Mouse (Mus musculus) midbrain, embryonic 14.5 days (tissue): Measurements from ENCODE around the gene Glp1r. TPM values are rescaled to one million over a fixed set of nuclear protein-coding genes. Genes with fewer than 3 reads are reported as not detected.

ENCODE experiments used
- ATAC-seq: fragments of 200-750 bp; cut with Nextera tagmentation; 2 replicates; pipeline ENCODE4 v1.8.0; 2017; ENCODE audit warnings: moderate number of reproducible peaks, moderate library complexity; ENCODE audit not compliant: low FRiP score, low TSS enrichment
- DNase-seq: peaks from one replicate; pipeline ENCODE4 v3.0.0-alpha.2; 2015
- H3K27ac ChIP-seq: fragments of 300-500 bp; sonication (generic); replicated peaks from 2 replicates; pipeline ENCODE4 v1.5.1; 2014; ENCODE audit warnings: mild to moderate bottlenecking, low read depth, low read length, moderate library complexity
- H3K27me3 ChIP-seq: fragments of 300-500 bp; sonication (generic); 2 replicates; pipeline ENCODE4 v1.6.1; 2014; ENCODE audit warnings: low read length, control low read depth, mixed read lengths; ENCODE audit not compliant: control insufficient read depth, insufficient read depth
- H3K36me3 ChIP-seq: fragments of 300-500 bp; sonication (generic); 2 replicates; pipeline ENCODE4 v1.6.1; 2014; ENCODE audit warnings: low read length, control low read depth; ENCODE audit not compliant: control insufficient read depth, insufficient read depth
- H3K4me1 ChIP-seq: fragments of 300-500 bp; sonication (generic); 2 replicates; pipeline ENCODE4 v1.6.1; 2014; ENCODE audit warnings: mild to moderate bottlenecking, antibody characterized with exemption, low read length, control low read depth; ENCODE audit not compliant: control insufficient read depth, insufficient read depth
- H3K4me2 ChIP-seq: fragments of 300-500 bp; sonication (generic); 2 replicates; pipeline ENCODE4 v1.6.1; 2014; ENCODE audit warnings: mild to moderate bottlenecking, low read length, moderate library complexity
- H3K4me3 ChIP-seq: fragments of 300-500 bp; sonication (generic); replicated peaks from 2 replicates; pipeline ENCODE4 v1.5.1; 2014; ENCODE audit warnings: low read depth, low read length
- H3K9ac ChIP-seq: fragments of 300-500 bp; sonication (generic); replicated peaks from 2 replicates; pipeline ENCODE4 v1.6.1; 2014; ENCODE audit warnings: mild to moderate bottlenecking, low read length, moderate library complexity
- H3K9me3 ChIP-seq: fragments of 300-500 bp; sonication (generic); 2 replicates; pipeline ENCODE4 v1.6.1; 2016; ENCODE audit warnings: low read length, control low read depth, mixed read lengths; ENCODE audit not compliant: control insufficient read depth
- WGBS: fragments of 180-500 bp; shearing (Covaris S2); extraction: QIAGEN DNeasy Blood & Tissue Kit; methylation state at CpG from one replicate; pipeline ENCODE4 v1.1.7; 2014; 5-methylcytosine and 5-hydroxymethylcytosine counted together
- polyA plus RNA-seq: library from polyadenylated mRNA; unstranded; fragments of >200 nt; fragmentation: Nextera tagmentation; extraction: Ambion mirVana; gene quantifications from 2 replicates; pipeline ENCODE4 v1.2.1, GENCODE M21; 2014

The Glp1r gene
- polyA plus RNA-seq, 1 experiment from 2014 or later = 0.46 TPM

DNA sequence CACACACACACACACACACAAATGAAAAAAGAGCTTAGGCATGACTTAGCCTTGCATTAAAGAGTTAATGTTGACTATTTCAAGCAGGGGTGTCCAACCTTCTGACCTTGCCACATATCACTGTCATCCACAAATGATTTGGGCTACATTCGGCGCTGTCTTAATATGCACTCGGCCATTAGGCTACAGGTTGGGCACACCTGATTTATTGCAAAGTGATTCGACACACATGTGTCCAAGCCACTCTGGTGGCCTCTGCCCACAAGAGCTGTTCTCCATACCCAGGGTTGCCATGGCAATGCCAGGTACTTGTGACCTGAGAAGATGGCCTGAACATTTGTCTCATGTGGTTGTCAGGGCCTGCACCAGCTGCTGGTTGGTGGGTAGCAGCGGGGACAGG is 31.2 kb downstream of the Glp1r start:
- no peak overlapping the region for H3K4me3 ChIP-seq
- H3K4me2 ChIP-seq = no peak overlapping the region
- H3K9ac ChIP-seq = no peak overlapping the region
- WGBS = 92% methylated on average over 5 of the region's 5 CpGs
- ATAC-seq (no peak), DNase-seq (no peak)
- no peak overlapping the region for H3K27ac ChIP-seq
- H3K9me3 ChIP-seq = no peaks in the 10 kb centered on the region
- H3K27me3 ChIP-seq = no peaks in the 10 kb centered on the region
- no peaks in the 10 kb centered on the region for H3K4me1 ChIP-seq
- H3K36me3 ChIP-seq = no peaks in the 10 kb centered on the region

DNA sequence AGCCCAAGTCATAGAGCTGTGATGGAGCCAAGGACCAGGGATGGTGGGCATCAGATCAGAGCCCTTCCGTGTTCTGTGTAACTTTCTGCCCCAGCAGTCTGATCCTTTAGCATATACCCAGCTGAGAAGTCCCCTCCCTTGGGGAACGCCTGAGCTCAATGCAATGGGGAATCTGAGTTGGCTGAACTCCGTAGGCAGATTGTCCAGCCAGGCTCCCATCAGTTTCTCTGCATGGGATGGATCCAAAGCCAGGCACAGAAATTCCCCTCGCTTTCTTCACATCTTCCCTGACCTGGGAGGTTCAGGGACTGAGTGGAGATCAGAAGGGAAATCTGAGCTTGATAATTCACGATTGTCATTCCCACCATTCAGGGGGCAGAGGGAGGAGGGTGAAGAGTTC is 33.7 kb downstream of the Glp1r start:
- 46% methylated on average over 5 of the region's 5 CpGs for WGBS
- no peak overlapping the region for H3K9ac ChIP-seq
- DNase-seq (no peak), ATAC-seq (no peak)
- no peak overlapping the region for H3K4me2 ChIP-seq
- H3K4me3 ChIP-seq = no peak overlapping the region
- no peaks in the 10 kb centered on the region for H3K36me3 ChIP-seq
- no peak overlapping the region for H3K27ac ChIP-seq
- H3K4me1 ChIP-seq = no peaks in the 10 kb centered on the region
- H3K9me3 ChIP-seq = no peaks in the 10 kb centered on the region
- no peaks in the 10 kb centered on the region for H3K27me3 ChIP-seq

DNA sequence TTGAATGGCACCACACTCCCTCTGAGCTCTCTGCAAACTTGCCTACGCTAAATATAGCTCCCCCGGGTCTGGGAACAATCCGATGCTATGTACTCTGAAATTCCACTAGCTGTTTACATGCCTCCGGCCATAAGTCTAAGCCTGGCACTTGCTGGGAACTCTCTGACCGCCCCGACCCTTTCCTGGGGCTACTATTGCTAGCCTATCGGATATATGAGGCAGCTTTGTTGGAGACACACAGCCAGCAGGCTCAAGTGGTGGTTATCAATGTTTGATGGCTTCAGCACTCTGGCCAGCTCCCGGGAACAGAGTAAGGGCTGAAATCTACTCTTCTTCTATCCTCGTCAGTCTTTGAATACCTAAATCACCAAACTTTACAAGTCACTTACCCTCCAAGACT is 36.9 kb downstream of the Glp1r start:
- Histone ChIP-seq H3K4me2 (no peak overlapping the region), H3K9ac (no peak overlapping the region), H3K27ac (no peak overlapping the region), H3K4me1 (no peaks in the 10 kb centered on the region), H3K4me3 (no peak overlapping the region), H3K27me3 (no peaks in the 10 kb centered on the region), H3K9me3 (no peaks in the 10 kb centered on the region), H3K36me3 (no peaks in the 10 kb centered on the region)
- 63% methylated on average over 9 of the region's 9 CpGs for WGBS
- ATAC-seq = no peak
- no peak for DNase-seq

DNA sequence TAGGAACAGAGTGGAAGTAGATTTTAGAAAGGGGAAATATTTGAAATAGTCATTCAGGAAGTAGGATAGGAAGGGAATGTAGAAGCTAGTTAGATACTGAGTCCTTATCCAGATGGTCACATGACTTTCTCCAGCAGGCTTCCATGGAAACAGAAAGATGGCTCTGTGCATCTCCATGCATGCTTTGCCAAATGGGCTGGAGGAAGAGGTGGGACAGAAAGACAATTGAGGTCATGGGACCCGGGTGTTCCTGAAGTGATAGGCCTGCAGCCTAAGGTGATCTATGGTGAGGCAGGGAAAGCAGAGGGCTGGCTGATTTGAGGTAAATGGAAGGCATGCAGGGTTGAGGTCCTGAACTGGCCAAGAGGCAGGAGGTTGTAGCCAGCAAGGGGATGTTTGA is 46.8 kb downstream of the Glp1r start:
- Histone ChIP-seq H3K9me3 (no peaks in the 10 kb centered on the region), H3K4me2 (no peak overlapping the region), H3K9ac (no peak overlapping the region), H3K36me3 (no peaks in the 10 kb centered on the region), H3K27ac (no peak overlapping the region), H3K27me3 (no peaks in the 10 kb centered on the region), H3K4me1 (0 out of 2 replicates have a peak, but pooled peaks cover 8% of the 10 kb centered on the region), H3K4me3 (no peak overlapping the region)
- WGBS = 52% methylated on average over 1 of the region's 1 CpGs
- no peak for DNase-seq
- ATAC-seq = no peak

DNA sequence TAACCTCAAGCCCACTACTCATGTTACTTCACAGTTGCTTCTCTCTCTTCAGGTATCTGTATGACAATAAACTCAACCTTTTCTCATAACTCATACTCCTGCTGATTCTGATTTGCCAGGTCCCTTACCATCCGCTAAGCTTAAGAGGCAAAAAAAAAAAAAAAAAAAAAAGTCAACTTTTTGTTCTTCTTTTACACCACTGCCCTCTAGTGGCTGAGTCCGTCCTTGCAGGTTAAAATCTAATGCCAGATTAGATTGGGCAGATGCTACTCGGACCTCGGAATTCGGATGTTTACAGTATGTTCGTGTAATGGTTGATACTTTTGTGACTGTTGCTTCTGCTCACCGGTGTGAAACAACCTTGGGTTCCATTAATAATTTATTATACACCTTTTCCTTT is 49.2 kb downstream of the Glp1r start:
- DNase-seq (peak; percentile 91), ATAC-seq (no peak)
- H3K9ac ChIP-seq = no peak overlapping the region
- H3K4me1 ChIP-seq = peaks cover 10% of the 10 kb centered on the region; the same call in 1 of the 2 replicates
- 6% methylated on average over 7 of the region's 7 CpGs for WGBS
- no peaks in the 10 kb centered on the region for H3K27me3 ChIP-seq
- H3K36me3 ChIP-seq = no peaks in the 10 kb centered on the region
- H3K27ac ChIP-seq = no peak overlapping the region
- H3K4me3 ChIP-seq = no peak overlapping the region
- H3K9me3 ChIP-seq = no peaks in the 10 kb centered on the region
- no peak overlapping the region for H3K4me2 ChIP-seq

DNA sequence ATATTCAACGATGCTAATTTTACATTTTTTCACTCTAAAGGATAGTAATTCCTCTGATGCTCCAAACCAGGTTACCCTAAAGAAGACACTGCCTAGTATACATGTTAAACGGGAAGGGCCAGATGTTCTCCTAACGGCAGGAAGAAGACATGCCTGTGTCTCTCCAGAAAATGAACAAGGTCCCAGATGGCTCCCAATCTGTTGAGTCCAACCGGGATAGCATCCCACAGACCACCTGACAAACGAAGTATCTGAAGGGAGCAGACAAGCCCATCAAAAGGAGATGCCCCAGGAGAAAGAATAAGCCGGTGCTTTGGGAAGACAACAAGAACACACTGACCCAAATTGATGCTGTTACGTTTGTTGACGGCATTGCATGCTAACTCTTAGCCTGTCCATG is 50.0 kb downstream of the Glp1r start:
- 55% methylated on average over 8 of the region's 8 CpGs for WGBS
- H3K9me3 ChIP-seq = no peaks in the 10 kb centered on the region
- ATAC-seq (no peak), DNase-seq (no peak)
- H3K4me1 ChIP-seq = peaks cover 7% of the 10 kb centered on the region; the same call in 1 of the 2 replicates
- no peak overlapping the region for H3K4me3 ChIP-seq
- no peak overlapping the region for H3K9ac ChIP-seq
- H3K36me3 ChIP-seq = no peaks in the 10 kb centered on the region
- H3K27me3 ChIP-seq = no peaks in the 10 kb centered on the region
- H3K27ac ChIP-seq = no peak overlapping the region
- no peak overlapping the region for H3K4me2 ChIP-seq

DNA sequence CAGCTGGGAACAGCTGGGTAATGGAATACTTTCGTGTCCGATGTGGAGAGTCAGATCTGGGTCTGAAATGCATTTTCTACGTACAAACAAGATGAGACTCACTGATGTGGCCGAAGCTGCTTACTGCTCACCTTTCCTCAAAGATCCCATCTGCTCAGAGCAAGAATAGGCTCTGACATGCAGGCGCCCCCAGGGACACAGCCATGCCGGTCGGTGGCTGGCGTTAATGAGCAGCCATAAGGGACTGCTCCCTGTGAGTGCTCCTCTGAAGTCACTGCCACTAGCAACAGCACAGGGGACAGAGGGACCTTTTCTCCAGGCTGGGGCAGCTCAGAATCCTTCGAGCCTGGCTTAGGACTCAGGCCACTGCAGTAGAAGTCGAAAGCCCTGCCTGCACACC is 52.7 kb downstream of the Glp1r start, which contains the start of gene Umodl1:
TSS of gene Umodl1 (plus strand) at position 301 of the 400 bp plus-strand sequence.
- 49% methylated on average over 10 of the region's 10 CpGs for WGBS
- Histone ChIP-seq H3K36me3 (no peaks in the 10 kb centered on the region), H3K27ac (0 out of 2 replicates have a peak within 1 kb of the TSS, but pooled peaks have one; percentile 14), H3K4me1 (peaks cover 7% of the 10 kb centered on the region; the same call in 1 of the 2 replicates), H3K4me3 (no peak within 1 kb of the TSS), H3K9me3 (no peaks in the 10 kb centered on the region), H3K9ac (no peak within 1 kb of the TSS), H3K4me2 (no peak within 1 kb of the TSS), H3K27me3 (no peaks in the 10 kb centered on the region)
- no peak for ATAC-seq
- DNase-seq = no peak

DNA sequence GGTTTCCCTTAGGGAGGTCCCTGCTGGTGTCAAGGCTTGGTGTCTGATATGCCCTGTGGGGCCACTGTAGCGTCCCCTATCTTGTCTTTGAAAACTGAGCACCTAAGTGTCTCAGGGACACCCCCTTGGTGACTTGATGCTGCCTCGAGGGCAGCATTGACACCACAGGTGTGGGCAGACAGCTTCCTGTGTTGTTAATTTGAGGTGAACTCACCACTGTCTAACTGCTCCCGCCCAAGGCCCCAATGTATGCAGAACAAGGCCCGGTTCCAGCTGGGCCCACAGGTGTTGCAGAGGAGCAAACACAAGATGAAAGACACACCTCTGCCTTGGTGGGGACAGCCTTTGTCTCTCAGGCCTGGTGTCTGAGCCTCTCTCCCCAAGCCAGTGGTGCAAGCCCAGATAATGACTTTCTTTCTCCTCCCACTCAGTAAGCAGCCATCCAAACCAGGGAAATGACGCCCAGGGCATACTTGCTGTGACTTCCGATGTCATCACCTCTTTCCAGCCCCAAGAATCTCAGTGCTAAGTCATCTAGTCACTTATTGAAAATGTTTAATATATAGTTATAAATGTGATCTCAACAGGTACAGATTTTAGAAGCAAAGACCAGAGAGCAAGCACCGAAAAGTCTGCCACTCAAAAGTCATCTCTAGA is 60.4 kb downstream of the Glp1r start:
- ATAC-seq (no peak), DNase-seq (no peak)
- Histone ChIP-seq H3K4me1 (no peaks in the 10 kb centered on the region), H3K9ac (no peak overlapping the region), H3K27me3 (no peaks in the 10 kb centered on the region), H3K27ac (no peak overlapping the region), H3K4me3 (no peak overlapping the region), H3K36me3 (no peaks in the 10 kb centered on the region), H3K9me3 (no peaks in the 10 kb centered on the region), H3K4me2 (no peak overlapping the region)
- WGBS = 74% methylated on average over 7 of the region's 7 CpGs

DNA sequence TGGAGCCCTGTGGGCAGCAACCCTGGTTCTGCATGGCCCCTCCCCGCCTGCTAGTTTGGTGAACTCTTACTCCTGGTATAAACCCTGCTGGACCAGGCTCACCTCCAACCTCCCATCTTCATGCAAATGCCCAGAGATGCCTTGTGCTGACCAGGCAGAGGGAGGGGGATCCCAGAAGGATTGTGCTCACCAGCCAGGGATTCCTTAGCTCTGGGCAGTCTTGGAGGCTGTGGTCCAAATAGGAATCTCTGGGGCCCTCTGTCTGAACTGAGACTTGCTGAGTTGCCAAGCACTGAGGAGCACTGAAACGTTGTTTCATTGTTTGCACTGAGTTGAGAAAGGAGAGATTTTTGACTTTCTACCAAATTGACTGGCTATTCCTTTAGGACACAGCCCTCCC is 61.3 kb downstream of the Glp1r start:
- Histone ChIP-seq H3K4me1 (no peaks in the 10 kb centered on the region), H3K27me3 (no peaks in the 10 kb centered on the region), H3K9me3 (no peaks in the 10 kb centered on the region), H3K36me3 (no peaks in the 10 kb centered on the region), H3K4me3 (no peak overlapping the region), H3K9ac (no peak overlapping the region), H3K4me2 (no peak overlapping the region), H3K27ac (no peak overlapping the region)
- 38% methylated on average over 2 of the region's 2 CpGs for WGBS
- ATAC-seq = no peak
- DNase-seq = peak; percentile 34
